Mouse (Mus musculus) layer of hippocampus, adult 11-12 months (tissue): ENCODE results near the gene AI413582.

ENCODE experiments used
- DNase-seq: peaks from one replicate; pipeline ENCODE4 v3.0.0; 2022; ENCODE audit warnings: low spot score

AI413582 gene

DNA sequence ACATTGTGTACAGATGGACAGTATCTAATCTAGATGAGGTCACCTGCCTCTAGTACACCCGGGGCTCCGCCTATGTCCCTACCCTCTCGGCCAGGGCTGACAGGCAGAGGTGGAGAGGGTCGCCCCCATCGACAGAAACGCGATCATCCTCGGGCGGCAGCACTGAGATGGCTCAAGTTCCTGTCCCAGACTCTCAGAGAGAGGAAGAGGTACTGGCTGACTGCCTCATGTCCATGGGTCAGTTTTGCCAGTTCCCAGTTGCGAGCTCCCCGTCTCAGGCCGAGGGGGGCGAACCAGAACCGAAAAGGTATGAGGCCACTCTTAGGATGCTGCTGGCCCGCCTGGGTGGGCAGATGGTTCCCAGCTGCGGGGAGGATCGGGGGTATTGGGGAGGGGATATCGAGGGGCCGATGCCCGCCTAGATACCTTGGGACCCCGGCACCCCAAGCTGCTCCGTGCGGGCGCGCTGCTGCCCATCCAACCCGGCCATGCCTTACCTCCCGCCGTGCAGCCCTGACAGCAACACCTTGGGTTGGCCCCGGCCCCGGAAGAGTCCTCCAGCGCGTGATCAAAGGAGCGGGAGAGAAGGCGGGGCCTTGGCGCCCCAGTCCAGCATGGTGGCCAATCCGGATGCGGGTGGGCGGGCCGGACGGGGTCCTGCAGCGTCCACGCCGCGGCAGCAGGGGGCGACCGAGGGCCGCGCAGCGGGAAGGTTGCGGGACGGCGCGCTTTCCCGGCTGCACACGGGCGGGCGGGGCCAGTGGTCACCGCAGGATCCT is at the start of gene AI413582:
Gene AI413582, minus strand, starts transcription at position 594 of the 779 bp plus-strand sequence.
- DNase-seq: peak; percentile 95

- DNase-seq: no peak
Observed at GRCm38 (mm10) chr17:27613016-27613415, 47.5 kb upstream of the AI413582 start.

DNA sequence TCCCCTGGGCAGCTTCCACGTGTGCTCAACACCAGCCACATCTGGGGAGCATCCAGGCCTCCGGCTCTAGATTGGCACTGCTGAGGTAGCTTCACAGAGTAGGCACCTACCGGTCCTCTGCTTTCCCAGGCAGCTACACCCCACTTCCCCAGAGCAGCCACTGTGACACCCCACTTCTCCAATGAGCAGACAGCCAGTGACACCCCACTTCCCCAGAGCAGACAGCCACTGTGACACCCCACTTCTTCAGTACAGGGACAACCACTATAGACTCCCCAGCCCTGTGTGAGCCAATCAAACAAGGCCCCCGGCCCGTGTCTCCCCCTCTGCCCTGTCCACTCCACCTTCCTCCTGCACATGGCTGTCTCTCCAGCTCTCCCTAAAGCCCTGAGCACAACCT is 46.4 kb upstream of the AI413582 start:
- DNase-seq: no peak

GRCm38 (mm10) chr17:27611519-27611884 is 45.9 kb upstream of the AI413582 start:
- no peak for DNase-seq

GRCm38 (mm10) chr17:27610679-27611518 is 45.3 kb upstream of the AI413582 start:
- DNase-seq: peak; percentile 77

- no peak for DNase-seq
Observed at GRCm38 (mm10) chr17:27609576-27609975, 44.0 kb upstream of the AI413582 start.

DNA sequence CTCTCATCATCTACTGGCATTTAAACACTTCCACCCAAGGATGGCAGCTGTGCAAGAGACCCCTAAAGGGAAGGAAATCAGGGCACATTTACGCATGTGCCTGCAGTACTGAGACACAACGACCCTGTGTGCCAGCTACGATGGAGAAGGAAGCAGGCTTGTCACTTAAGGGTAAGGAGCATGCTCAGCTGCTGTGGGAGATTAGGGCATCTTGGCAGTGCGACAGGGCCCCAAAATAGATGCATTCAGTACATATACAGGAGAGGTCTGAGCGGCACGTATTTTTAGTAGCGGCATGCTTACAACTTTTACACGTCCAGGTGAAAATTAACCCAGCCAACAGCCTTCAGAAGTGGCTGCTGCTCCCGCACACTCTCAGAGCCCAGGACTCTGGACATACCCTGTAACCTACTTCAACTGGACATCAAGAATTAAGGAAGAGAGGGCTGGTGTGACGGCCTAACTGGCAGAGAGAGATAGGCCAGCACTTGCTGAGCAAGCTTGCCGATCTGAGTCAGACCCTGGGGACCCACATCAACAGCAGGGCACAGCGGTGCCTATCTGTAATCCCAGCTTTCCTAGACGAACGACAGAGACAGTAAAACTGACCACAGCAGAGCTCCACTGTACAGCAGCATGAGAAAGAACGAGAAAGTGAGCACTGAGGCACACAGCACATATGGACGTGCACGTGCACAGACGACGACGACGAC is 38.1 kb upstream of the AI413582 start:
- DNase-seq: no peak

GRCm38 (mm10) chr17:27603036-27603435 is 37.5 kb upstream of the AI413582 start:
- no peak for DNase-seq

GRCm38 (mm10) chr17:27600869-27601268 is 35.3 kb upstream of the AI413582 start:
- no peak for DNase-seq

DNA sequence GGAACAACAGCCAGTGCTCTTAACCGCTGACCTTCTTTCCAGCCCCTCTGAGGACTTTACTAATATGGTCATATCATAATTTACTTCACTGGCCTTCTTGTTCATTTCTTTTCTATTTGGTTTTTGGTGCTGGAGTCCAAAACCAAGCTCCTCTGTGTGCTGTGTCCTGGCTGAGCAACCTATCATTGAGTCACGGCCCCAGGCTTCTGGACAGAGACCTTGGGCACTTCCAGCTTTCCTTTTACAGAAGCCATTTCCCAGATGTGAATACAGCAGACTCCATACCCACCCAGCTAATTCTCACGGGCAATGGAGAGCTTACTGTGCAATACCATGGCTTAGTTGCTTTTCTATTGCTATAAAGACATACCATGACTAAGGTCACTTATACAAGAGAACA is 34.7 kb upstream of the AI413582 start:
- DNase-seq: no peak

DNA sequence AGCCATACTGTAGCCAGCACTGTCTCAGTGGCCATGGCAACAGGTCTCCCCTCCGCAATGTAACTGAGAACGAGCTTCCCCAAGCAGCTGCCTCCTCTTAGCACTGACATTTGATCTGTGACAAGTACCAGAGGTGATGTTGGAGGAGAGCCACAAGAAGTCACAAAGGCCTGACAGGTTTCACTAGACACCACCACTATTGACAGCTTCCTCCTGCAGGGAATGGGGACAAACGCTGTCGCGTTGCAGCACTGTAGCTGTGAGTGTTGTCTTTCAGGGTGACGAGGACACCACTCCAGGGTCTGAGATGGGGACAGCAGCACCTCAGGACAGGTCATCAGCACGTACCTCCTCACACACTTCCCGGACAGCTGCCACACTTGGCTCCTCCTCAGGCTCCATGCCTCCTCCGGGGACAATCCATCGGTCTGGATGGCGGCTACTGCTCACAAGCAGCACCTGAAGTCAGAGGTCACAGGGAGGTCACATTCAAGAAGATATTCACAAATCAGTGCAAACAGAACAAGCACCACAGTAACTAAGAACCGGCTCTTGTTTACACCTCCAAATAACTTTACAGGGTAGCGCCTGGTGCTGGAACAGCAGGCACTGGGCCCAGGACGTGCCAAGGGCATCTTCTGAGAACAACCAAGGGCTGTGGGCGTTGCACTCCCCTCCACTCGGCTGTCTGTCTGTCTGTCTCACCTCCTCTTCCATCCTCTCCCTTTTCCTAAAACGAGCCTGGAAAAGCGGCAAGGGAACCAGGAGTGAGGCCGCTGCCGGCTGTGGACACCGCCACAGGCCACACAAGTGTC is 31.0 kb upstream of the AI413582 start:
- DNase-seq: no peak

DNA sequence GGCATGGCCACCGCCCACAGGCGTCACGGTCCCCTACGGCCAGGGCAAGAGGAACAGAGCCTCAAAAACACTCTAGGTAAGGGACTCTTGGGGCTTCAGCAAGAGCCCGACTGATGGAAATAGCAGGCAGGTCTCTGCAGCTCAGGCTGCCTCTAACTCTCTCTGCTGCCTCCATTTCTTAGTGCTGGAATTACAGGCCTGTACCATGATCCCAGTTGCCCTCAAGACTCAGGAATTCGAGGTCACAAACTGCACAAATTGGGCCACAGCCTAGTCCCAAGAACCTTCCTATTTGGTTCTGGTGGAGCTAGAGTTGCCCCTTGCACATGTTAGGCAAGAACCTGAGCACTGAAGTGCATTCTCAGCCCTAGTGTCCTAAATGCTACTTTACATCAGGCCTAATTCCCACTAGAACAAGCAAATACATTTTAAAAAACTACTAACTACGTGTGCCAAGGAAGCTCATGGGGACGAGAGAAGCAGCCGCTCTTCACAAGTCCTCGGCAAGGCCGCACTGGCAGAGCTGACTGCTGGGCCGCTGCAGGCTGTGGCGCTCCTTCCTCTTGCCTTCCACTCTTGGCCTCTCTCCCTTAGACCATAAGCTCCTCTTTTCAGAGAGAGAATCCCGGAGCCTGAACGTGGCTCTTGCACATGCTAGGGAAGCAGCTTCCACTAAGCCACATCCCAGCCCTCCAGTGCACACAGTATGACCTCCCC is 30.3 kb upstream of the AI413582 start:
- DNase-seq: no peak

DNA sequence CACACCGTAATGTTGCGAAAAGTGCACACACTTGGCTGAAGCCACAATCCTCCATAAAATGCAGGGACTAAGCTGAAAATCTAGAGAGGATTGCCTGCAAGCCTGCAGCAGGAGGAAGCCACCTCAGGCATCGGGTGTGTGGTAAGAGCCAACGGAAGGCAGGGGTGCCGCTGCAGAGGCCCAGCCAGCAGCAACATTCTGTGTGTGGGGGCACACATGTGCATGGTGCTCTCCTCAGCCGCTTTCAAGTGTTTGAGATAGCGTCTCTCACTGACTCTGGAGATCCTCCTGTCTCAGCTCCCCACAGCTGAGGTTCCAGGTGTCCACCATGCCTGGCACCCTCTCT is 27.0 kb upstream of the AI413582 start:
- DNase-seq: no peak

DNA sequence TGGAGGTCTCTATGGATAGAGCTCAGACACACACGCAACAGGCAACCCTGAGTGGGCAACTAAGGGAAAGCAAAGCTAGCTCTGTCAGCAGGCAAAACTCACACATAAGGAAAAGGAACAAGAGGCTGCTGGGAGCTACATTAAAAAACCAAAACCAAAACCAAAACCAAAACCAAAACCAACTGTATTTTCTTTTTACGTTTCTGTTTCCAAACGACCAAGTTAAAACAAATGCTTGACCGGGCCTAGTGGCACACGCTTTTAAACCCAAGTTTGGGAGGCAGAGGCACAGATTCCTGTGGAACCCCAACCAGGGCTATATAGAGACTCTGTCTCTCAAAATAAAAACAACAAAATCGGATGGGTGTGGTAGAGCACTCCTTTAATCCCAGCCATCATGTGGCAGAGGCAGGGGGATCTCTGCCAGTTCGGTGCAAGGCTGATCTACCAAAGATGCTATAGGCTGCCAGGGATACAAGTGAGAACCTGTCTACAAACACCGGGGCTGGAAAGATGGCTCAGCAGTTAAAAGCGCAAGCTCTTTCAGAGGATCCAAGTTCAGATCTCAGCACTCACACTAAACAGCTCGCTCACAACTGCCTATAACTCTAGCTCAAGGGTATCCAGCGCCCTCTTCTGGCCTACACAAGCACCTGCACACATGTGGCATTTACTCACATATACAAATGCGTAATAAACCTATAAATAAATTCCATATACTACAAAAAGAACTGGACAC is 26.4 kb upstream of the AI413582 start:
- no peak for DNase-seq

DNA sequence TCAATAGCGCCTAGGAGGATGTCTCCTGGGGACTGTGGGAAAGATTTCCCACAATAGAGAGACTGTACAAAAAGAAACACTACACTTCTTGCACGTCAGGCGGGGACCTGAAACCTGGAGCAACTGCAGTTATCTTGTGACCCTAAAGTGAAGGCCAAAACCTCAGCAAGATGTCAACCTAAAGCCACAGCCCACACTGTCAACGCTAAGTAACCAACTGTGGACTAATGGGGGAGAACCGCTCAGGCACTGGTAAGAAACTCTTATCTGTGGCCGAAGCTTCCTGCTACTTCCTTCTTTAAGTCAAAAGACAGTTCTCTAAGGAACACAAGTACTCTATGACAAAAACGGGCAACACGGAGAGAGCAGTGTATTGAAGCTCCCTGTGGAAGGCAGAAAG is 22.7 kb upstream of the AI413582 start:
- no peak for DNase-seq

DNA sequence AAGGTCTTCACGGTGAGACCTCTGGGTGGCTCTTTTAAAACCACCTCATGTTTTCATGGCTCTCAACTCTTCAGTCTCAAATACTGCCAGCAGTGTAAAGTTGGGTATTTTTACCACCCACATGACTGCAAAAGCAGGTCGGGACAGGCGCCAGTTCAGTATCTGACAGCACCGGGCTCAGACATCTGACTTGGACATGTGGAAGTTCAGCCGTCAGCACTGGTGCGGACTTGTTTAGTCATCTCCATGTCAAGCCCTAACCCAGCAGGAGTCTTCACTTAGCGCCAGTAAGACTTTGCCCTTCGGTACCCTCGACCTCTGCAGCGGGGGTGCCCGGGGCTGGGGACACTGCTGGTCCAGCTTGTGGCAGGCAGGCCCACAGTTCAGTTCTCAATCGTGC is 21.7 kb upstream of the AI413582 start:
- DNase-seq: peak; percentile 55

GRCm38 (mm10) chr17:27586661-27587060 is 21.1 kb upstream of the AI413582 start:
- no peak for DNase-seq

- no peak for DNase-seq
Observed at GRCm38 (mm10) chr17:27583185-27583894, 17.8 kb upstream of the AI413582 start.

DNA sequence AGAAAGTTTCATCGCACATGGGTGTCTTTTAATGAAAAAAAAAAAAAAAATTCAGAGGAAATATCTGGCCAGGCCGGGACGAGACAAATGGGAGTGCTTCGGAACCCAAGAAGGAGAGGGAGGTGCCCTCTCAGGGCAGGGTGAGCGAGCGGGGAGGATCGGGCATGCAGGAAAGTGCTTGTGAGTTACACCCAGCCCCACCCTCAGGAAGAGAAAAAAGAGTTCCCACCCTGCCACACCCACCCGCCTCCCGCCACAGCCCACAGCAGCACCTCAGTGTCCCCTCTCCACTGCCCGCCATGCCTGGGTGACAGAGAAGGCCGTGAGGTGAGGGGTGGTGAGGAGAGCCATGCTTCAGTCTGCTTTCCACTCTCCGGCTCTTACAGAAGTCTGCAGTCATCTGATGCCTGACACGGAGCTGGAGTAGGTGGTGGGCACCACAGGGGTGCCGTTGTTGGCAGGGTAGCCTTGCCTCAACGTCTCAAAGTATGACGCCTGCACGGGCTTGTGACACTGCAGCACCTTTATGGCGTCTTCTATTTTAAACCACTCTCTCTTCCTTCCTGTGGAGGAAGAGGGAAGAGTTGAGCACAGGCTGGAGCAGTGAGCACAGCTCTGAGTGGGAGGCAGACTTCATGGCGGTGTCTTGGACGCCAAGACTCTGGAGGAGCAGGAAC is 15.0 kb upstream of the AI413582 start:
- DNase-seq: no peak
